ENCODE assay signal across 9 mouse cellular contexts in the genomic region with DNA sequence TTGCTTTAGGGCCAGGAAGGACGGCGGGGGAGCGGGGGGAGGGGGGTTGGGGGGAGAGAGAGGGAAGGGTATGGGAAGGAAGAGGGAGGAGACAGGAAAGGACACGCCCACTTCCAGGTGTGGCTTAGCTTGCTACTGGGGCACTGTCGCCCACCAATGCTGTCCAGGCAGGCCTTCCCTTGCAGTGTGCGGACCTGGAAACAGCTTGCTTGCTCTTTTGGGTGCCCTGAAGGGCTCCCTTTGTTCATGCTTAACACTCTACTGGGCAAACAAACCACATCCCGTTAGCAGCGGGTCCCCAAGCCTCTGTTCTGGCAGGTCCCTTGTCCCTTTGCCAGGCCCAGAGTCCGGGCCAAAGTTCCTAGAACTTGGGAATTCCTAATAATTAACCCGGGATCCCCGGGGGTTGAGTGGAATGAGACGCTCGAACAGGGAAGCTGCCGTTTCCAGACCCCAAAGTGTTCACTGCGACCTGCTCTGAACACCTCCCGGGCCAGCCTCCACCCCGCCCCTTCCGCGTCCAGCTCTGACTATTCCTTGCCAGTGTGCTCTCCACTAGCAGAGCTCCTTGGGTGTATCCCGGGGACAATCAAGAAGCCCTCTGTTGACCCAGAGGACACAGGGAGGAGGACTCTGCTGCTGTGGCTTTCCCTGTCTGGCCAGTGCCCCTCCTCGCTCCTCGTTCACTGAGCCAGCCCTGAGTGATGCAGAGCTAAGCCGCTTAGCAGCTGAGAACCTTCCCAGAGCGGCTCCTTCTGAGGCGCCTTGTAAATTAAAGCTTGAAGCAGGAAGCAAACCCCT. TPM values are rescaled to one million over a fixed set of nuclear protein-coding genes. Genes with fewer than 3 reads are reported as not detected.
DNase-seq lines count a peak whose midpoint lies in the region; ATAC-seq and TF ChIP-seq lines count a peak whose summit lies in the region.
"Had no signal": no experiment of that assay in that cellular context is flagged by ENCODE, and none has a peak within 500 bp of the region (broad histone marks: within the 10 kb centered on the region; RNA-seq: fewer than 3 reads in every experiment).

No protein-coding gene starts in this region.

- DNase-seq in heart, adult 11 months = no peak
- peak; percentile 44 for DNase-seq in hindbrain, postnatal 0 days (ENCODE audit: low spot score)
- peak; percentile 52 for DNase-seq in neural tube, embryonic 10.5 days (ENCODE audit: extremely low spot score, low spot score)
- no peak for DNase-seq in urinary bladder, postnatal 4 days (ENCODE audit: low spot score in 2 of 2)
- no peak for DNase-seq in cerebellum, postnatal 4 days (ENCODE audit: low spot score in 2 of 2)

- 0 out of 2 replicates have a peak, but pooled peaks have one; percentile 28 for ATAC-seq in heart, embryonic 11.5 days (replicated peaks; ENCODE audit: insufficient number of reproducible peaks, low FRiP score, low TSS enrichment)
- peak; percentile 50; the same call in 1 of the 2 replicates for ATAC-seq in embryonic facial prominence, embryonic 13.5 days (ENCODE audit: insufficient number of reproducible peaks, insufficient read depth, low FRiP score, low TSS enrichment, low read depth)
- ATAC-seq in hindbrain, postnatal 0 days = peak; percentile 48; the same call in 1 of the 2 replicates
- ATAC-seq in liver, embryonic 12.5 days = no peak

- no peak for TF ChIP-seq CTCF in hindbrain, postnatal 0 days (IDR thresholded peaks at IDR 0.05; ENCODE audit: low read depth)

- WGBS in heart, embryonic 11.5 days (ENCODE audit: insufficient replicate concordance) = 4% methylated on average over 24 of the region's 25 CpGs
- WGBS in embryonic facial prominence, embryonic 13.5 days = 3% methylated on average over 25 of the region's 25 CpGs
- WGBS in hindbrain, postnatal 0 days = 8% methylated on average over 24 of the region's 25 CpGs
- WGBS in liver, embryonic 12.5 days (ENCODE audit: insufficient replicate concordance) = 5% methylated on average over 25 of the region's 25 CpGs

- peak overlapping the region; percentile 58 for H3K9ac ChIP-seq in heart, embryonic 11.5 days (ENCODE audit: low read depth, low read length)
- H3K9ac ChIP-seq in embryonic facial prominence, embryonic 13.5 days = peak overlapping the region; percentile 61
- H3K9ac ChIP-seq in hindbrain, postnatal 0 days (replicated peaks; ENCODE audit: low read length) = no peak overlapping the region
- H3K9ac ChIP-seq in liver, embryonic 12.5 days = peak overlapping the region; percentile 55

- peaks cover 7% of the 10 kb centered on the region; the same call in 1 of the 2 replicates for H3K27me3 ChIP-seq in heart, embryonic 11.5 days (ENCODE audit: control insufficient read depth, insufficient read depth, low read length)
- no peaks in the 10 kb centered on the region for H3K27me3 ChIP-seq in embryonic facial prominence, embryonic 13.5 days
- H3K27me3 ChIP-seq in hindbrain, postnatal 0 days (ENCODE audit: insufficient read depth, low read length) = no peaks in the 10 kb centered on the region
- H3K27me3 ChIP-seq in liver, embryonic 12.5 days (replicated peaks) = peaks cover 69% of the 10 kb centered on the region

- H3K27ac ChIP-seq in heart, embryonic 11.5 days (ENCODE audit: low read depth, low read length) = no peak overlapping the region; the same call in 1 of the 2 replicates
- peak overlapping the region; percentile 74 for H3K27ac ChIP-seq in embryonic facial prominence, embryonic 13.5 days
- H3K27ac ChIP-seq in hindbrain, postnatal 0 days = no peak overlapping the region
- peak overlapping the region; percentile 62 for H3K27ac ChIP-seq in liver, embryonic 12.5 days

- peak overlapping the region; percentile 28 for H3K4me3 ChIP-seq in heart, embryonic 11.5 days (ENCODE audit: low read depth, low read length)
- peak overlapping the region; percentile 30 for H3K4me3 ChIP-seq in embryonic facial prominence, embryonic 13.5 days
- H3K4me3 ChIP-seq in hindbrain, postnatal 0 days (ENCODE audit: low read length) = no peak overlapping the region
- H3K4me3 ChIP-seq in liver, embryonic 12.5 days = peak overlapping the region; percentile 35
- H3K4me3 ChIP-seq: myocyte had no signal

- no peaks in the 10 kb centered on the region for H3K9me3 ChIP-seq in heart, embryonic 11.5 days (replicated peaks; ENCODE audit: control insufficient read depth, low read length)
- H3K9me3 ChIP-seq in embryonic facial prominence, embryonic 13.5 days = no peaks in the 10 kb centered on the region
- no peaks in the 10 kb centered on the region for H3K9me3 ChIP-seq in hindbrain, postnatal 0 days (ENCODE audit: low read length)
- no peaks in the 10 kb centered on the region for H3K9me3 ChIP-seq in liver, embryonic 12.5 days (replicated peaks)

- no peaks in the 10 kb centered on the region for H3K36me3 ChIP-seq in heart, embryonic 11.5 days (ENCODE audit: control insufficient read depth, insufficient read depth, low read length)
- H3K36me3 ChIP-seq in embryonic facial prominence, embryonic 13.5 days = no peaks in the 10 kb centered on the region
- H3K36me3 ChIP-seq in hindbrain, postnatal 0 days (ENCODE audit: insufficient read depth, low read length) = no peaks in the 10 kb centered on the region
- H3K36me3 ChIP-seq in liver, embryonic 12.5 days = no peaks in the 10 kb centered on the region

- H3K4me2 ChIP-seq in heart, embryonic 11.5 days = peak overlapping the region; percentile 62
- peak overlapping the region; percentile 62 for H3K4me2 ChIP-seq in embryonic facial prominence, embryonic 13.5 days
- peak overlapping the region; percentile 44 for H3K4me2 ChIP-seq in hindbrain, postnatal 0 days (ENCODE audit: low read depth, low read length)
- peak overlapping the region; percentile 67 for H3K4me2 ChIP-seq in liver, embryonic 12.5 days

- H3K4me1 ChIP-seq in heart, embryonic 11.5 days (ENCODE audit: control insufficient read depth, insufficient read depth, low read length) = peaks cover 31% of the 10 kb centered on the region
- peaks cover 46% of the 10 kb centered on the region for H3K4me1 ChIP-seq in embryonic facial prominence, embryonic 13.5 days
- 0 out of 2 replicates have a peak, but pooled peaks cover 1% of the 10 kb centered on the region for H3K4me1 ChIP-seq in hindbrain, postnatal 0 days (ENCODE audit: insufficient read depth, low read length)
- peaks cover 70% of the 10 kb centered on the region for H3K4me1 ChIP-seq in liver, embryonic 12.5 days

RNA-seq across cellular contexts. Expression of gene Adnp, which starts 47.8 kb away (rescaled TPM):
- 5.5 and 6.1 TPM in 2 replicates for polyA plus RNA-seq in heart, embryonic 11.5 days (2014; fragmentation: Nextera tagmentation; extraction: Ambion mirVana)
- polyA plus RNA-seq in embryonic facial prominence, embryonic 13.5 days (2015; fragmentation: Nextera tagmentation; extraction: Ambion mirVana) = 3.1 and 3.9 TPM in 2 replicates
- total RNA-seq in hindbrain, postnatal 0 days (2014; rRNA removed) = 37.5 and 47.1 TPM in 2 replicates
- 11.1 and 14.1 TPM in 2 replicates for polyA plus RNA-seq in hindbrain, postnatal 0 days (2015; fragmentation: Nextera tagmentation; extraction: Ambion mirVana)
- 7.7 and 8.6 TPM in 2 replicates for polyA plus RNA-seq in liver, embryonic 12.5 days (2016; fragmentation: Nextera tagmentation; extraction: Ambion mirVana)

Comparison
In these comparisons a context has a peak if more than half of its experiments do, and no peak if none do; other contexts are left out.
1. H3K27ac ChIP-seq: peak in embryonic facial prominence, embryonic 13.5 days (single experiment) and liver, embryonic 12.5 days (single experiment); none in heart, embryonic 11.5 days (single experiment) and hindbrain, postnatal 0 days (single experiment).
2. DNase-seq: peak in hindbrain, postnatal 0 days (single experiment) and neural tube, embryonic 10.5 days (single experiment); none in heart, adult 11 months (single experiment), urinary bladder, postnatal 4 days (0 of 2) and cerebellum, postnatal 4 days (0 of 2).
3. Peak in every context shown above with its lines, with median percentiles within 50 percentile points of each other: H3K4me2 ChIP-seq.